Mouse (Mus musculus) T-cell, adult 2 months (primary cell): Measurements from ENCODE around the gene Zmynd8.

Experiments
- DNase-seq: peaks from one replicate; pipeline ENCODE4 v3.0.0; 2022; ENCODE audit warnings: low spot score

Gene Zmynd8

DNA sequence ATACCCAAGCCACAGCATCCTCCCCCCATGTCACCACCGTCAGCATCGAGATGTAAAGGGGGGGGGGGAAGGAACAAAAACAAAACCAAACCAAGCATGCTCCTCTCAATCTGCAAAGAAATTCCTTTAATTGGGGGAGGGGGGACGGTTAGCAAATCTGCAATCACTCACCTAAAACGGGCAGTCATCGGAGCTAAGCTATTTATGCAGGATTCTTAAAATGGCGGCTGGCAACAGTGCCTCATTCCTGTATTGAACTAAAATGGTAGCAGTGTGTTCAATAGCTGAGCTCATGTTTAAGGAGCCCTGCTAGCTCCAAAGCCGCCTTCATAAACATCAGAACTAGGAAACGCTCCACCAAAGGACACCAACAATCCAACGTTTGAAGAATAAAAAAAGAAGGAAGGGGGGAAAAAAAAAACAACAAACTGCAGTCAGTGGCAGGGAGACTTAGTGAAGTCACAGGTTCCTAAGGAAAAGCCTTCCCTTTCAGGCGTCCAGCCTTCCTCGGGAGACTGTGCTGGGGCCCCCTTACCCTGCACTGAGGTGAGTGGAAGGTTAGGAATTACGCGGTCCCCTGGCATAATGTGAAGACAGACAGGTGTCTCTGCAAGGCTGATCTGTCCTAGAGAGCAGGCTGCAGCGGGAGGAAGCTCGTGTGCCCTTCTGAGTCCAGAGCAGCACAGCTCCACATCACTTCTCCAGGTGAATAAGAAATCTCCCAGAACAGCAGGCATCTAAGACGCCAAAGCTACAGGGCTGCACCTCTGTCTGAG is 19.2 kb downstream of the Zmynd8 start:
- no peak for DNase-seq

DNA sequence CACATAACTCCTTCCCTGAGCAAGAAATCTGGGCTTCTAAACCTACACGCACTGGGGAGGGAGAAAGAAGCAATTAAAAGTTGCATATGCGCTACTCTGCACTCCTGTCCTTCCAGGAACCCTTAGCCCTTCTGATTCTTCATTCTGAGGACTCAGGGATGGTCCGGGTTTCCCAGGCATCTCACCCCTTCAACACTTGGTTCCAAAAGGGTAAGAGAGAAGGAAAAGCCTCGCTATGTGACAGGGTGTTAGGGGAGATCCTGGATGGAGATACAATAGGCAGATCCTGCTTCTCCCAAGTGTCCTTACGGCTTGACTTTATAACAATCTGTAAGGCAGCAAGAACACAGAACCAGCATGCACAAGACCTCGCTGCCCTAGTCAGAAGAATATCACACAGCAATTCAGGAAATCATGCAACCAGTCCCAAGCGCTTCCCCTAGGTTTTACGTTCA is 19.9 kb downstream of the Zmynd8 start:
- DNase-seq: no peak

DNA sequence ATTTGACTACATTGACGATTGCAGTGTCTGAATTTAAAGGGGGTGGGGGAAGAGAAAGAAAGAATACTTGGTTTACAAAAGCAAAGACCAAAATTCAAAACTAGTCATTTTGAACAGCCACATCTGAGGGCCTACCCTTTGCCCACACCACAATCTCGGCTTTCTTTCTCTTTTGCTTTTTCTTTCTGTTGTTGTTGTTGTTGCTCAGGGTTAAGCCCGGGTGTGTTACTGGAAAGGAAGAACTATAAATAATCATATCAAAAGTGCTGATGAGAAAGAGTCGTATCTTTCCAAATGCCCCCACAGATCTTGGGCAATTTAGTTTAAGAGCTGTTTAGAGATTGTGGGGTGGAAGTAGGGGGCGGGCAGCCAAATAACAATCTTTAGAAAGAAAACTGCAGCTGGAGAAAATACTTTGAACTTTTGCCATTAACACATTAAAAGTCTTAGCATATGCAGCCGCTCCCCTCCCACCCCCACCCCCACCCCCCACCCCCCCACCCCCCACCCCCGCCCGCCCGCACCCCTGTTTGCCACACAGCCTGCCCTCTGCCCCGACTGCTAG is 20.7 kb downstream of the Zmynd8 start:
- DNase-seq: peak; percentile 46

- DNase-seq: no peak
These were observed 21.6 kb downstream of the Zmynd8 start for GRCm38 (mm10) chr2:165877180-165877579.

- DNase-seq: no peak
These were observed 22.5 kb downstream of the Zmynd8 start for GRCm38 (mm10) chr2:165876201-165876918.

DNA sequence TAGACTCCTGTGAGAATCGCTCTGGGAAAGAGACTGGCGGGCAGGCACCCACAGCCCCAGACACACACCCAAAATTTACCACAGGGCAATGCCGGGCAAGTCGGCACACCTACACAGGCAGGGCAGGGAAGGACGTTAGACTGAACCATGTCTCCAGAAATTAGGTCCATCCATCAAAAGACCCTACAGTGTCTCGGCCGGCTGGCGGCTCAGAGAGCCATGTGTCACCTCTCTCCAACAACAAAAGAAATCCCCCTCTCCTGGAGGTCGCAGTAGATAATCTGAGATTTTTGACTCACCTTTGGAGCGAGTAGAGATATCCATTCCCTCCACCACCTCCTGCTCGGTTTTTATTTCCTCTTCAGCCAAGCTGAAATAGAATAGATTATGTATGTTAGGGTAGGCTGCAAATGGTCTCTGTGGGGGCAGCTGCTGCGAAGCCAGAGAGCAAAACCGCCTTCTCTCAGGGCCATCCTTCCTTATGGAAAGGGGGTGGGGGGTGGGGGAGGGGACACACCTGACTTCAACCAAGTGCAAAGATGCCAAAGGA is 23.3 kb downstream of the Zmynd8 start:
- DNase-seq: no peak

- DNase-seq: no peak
These were observed 24.1 kb downstream of the Zmynd8 start for GRCm38 (mm10) chr2:165874461-165875339.

- DNase-seq: no peak
These were observed 25.0 kb downstream of the Zmynd8 start for GRCm38 (mm10) chr2:165873777-165874176.

GRCm38 (mm10) chr2:165873196-165873595 is 25.6 kb downstream of the Zmynd8 start:
- DNase-seq: no peak

- DNase-seq: no peak
These were observed 29.6 kb downstream of the Zmynd8 start for GRCm38 (mm10) chr2:165869257-165869656.

DNA sequence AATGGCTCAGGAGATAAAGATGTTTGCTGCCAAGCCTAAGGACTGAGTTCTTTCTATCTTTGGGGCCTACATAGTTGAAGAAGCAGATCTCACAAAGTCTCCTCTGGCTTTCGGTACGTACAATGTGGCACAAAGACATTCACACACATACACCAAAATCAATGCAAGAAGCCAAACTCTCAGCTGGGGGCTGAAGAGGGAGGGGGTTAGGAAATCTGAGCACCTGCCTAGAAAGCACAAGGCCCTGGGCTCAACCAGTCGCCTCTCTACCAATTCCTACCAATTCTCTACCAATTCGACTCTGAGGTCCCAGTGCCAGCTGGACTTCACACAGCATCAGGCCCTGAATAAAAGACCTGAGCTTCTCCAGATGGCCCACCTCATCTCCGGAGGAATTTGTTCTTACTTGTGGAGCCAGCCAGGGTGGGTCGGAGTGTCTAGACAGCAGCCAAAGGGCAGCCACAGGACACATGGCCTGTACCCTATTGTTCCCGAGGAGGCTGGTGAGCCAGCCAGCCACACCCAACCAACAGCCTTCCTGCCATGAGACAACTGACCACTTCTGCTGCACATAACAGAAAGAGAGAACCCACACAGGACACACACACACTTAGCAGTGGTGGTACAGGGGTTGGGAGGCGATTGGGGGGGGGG is 30.2 kb downstream of the Zmynd8 start:
- DNase-seq: no peak

DNA sequence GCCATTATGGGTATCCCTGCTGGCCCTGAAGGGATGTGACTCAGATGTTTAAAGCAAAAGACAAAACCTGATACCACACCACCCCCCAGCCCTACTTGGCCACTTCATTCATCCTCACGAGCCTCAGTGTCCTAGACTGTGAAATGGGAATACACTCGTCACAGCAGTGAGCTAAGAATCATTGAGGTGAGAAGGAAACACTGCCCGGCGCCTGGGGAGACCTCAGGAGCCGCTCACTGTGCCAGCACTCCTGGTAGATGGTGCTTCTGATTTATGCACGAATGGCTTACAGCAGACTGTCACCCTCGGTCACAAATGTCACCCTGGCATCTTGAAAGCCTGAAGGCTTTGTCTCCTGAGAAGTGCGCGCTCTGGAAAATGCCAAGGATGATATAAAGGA is 31.3 kb downstream of the Zmynd8 start:
- no peak for DNase-seq

DNA sequence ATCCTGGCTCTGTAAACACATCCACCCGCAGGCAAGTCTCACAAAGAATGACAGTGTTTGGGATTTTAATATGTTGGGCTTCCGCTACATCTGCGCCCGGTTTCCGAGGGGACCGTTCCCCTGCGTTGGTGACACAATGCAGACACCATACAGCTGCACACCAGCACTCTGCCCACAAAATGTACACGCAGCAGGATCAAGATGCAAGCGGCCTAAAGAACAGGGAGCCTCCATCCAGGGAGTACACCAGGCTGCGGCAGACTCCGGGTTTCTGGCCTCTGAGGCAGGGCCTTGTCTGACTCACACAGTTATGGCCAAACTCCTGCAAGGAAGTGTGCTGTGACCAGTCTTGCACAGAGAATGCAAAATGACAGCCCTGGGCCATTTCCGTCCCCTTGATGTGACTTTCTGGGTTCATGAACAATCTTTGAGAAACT is 31.8 kb downstream of the Zmynd8 start:
- no peak for DNase-seq

GRCm38 (mm10) chr2:165866412-165866811 is 32.4 kb downstream of the Zmynd8 start:
- no peak for DNase-seq

DNA sequence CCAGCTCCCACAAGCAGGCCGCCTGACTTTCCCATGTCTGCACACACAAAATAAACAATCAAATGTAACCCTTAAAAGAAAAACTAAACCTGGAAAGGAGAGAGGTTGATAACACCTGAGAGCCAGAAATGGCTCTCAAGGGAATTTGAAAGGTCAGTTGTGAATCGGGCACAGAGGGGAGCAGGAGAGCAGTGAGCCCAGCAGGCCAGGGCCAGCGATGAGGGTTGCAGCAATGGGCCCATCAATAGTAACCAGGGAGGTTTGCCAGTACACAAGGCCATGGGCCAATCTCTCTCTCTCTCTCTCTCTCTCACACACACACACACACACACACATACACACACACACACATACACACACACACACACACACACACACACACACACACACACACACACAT is 34.0 kb downstream of the Zmynd8 start:
- no peak for DNase-seq

GRCm38 (mm10) chr2:165861683-165862594 is 36.9 kb downstream of the Zmynd8 start:
- no peak for DNase-seq

GRCm38 (mm10) chr2:165860962-165861682 is 37.7 kb downstream of the Zmynd8 start:
- DNase-seq: no peak

- DNase-seq: no peak
These were observed 38.4 kb downstream of the Zmynd8 start for GRCm38 (mm10) chr2:165860447-165860846.
